Mouse (Mus musculus): ENCODE measurements around the gene Patl1. TPM values are rescaled to one million over a fixed set of nuclear protein-coding genes. Genes with fewer than 3 reads are reported as not detected.
A peak's percentile ranks its signal among the peaks of the same experiment; 100 is the strongest.
"Not testable (repeated sequence)": the region's sequence is repeated elsewhere in the genome, so short reads cannot be mapped to it uniquely, and the experiment has no call there.

Gene Patl1
- 18.7 and 19.4 TPM in 2 replicates for polyA plus RNA-seq (2014; fragmentation: Nextera tagmentation; extraction: Ambion mirVana)

- Histone ChIP-seq H3K9me3 (ENCODE audit: control insufficient read depth, low read length) (no peaks in the 10 kb centered on the region), H3K9ac (ENCODE audit: low read depth, low read length) (peak within 1 kb of the TSS; percentile 85), H3K4me1 (ENCODE audit: control insufficient read depth, insufficient read depth, low read length) (peaks cover 16% of the 10 kb centered on the region), H3K27me3 (replicated peaks; ENCODE audit: control insufficient read depth, insufficient read depth, low read length) (no peaks in the 10 kb centered on the region), H3K4me2 (ENCODE audit: low read depth, low read length) (peak within 1 kb of the TSS; percentile 87), H3K27ac (replicated peaks; ENCODE audit: low read depth, low read length) (peak within 1 kb of the TSS; percentile 93), H3K36me3 (ENCODE audit: control insufficient read depth, insufficient read depth, low read length) (peaks cover 14% of the 10 kb centered on the region; the same call in 1 of the 2 replicates), H3K4me3 (ENCODE audit: low read depth, low read length) (peak within 1 kb of the TSS; percentile 88)
- WGBS, result under 1% methylated on average over 24 of the region's 53 CpGs
- DNase-seq (ENCODE audit: low spot score), result peak; percentile 99
- peak; percentile 98 for ATAC-seq (ENCODE audit: low read depth)
These were observed at the start of gene Patl1 for GRCm38 (mm10) chr19:11912037-11912532. Gene Patl1 (plus strand): TSS chr19:11912399.

GRCm38 (mm10) chr19:11867837-11868236 is 44.4 kb upstream of the Patl1 start:
- Histone ChIP-seq H3K27ac (replicated peaks; ENCODE audit: low read depth, low read length) (no peak overlapping the region), H3K36me3 (ENCODE audit: control insufficient read depth, insufficient read depth, low read length) (no peaks in the 10 kb centered on the region), H3K4me3 (ENCODE audit: low read depth, low read length) (no peak overlapping the region), H3K27me3 (replicated peaks; ENCODE audit: control insufficient read depth, insufficient read depth, low read length) (no peaks in the 10 kb centered on the region), H3K4me2 (ENCODE audit: low read depth, low read length) (no peak overlapping the region), H3K4me1 (ENCODE audit: control insufficient read depth, insufficient read depth, low read length) (no peaks in the 10 kb centered on the region), H3K9me3 (ENCODE audit: control insufficient read depth, low read length) (0 out of 2 replicates have a peak, but pooled peaks cover 3% of the 10 kb centered on the region), H3K9ac (ENCODE audit: low read depth, low read length) (no peak overlapping the region)
- WGBS, result 85% methylated on average over 2 of the region's 2 CpGs
- ATAC-seq (ENCODE audit: low read depth) (no peak), DNase-seq (ENCODE audit: low spot score) (no peak)

GRCm38 (mm10) chr19:11875006-11875405 is 37.2 kb upstream of the Patl1 start, which contains the start of gene Olfr1419:
Gene Olfr1419 (minus strand): TSS chr19:11875106.
- no peaks in the 10 kb centered on the region for H3K4me1 ChIP-seq (ENCODE audit: control insufficient read depth, insufficient read depth, low read length)
- H3K9me3 ChIP-seq (ENCODE audit: control insufficient read depth, low read length), result no peaks in the 10 kb centered on the region
- 33% methylated on average over 1 of the region's 1 CpGs for WGBS
- H3K27ac ChIP-seq (replicated peaks; ENCODE audit: low read depth, low read length), result no peak within 1 kb of the TSS
- H3K4me2 ChIP-seq (ENCODE audit: low read depth, low read length), result no peak within 1 kb of the TSS
- ATAC-seq (ENCODE audit: low read depth), result no peak
- no peaks in the 10 kb centered on the region for H3K27me3 ChIP-seq (replicated peaks; ENCODE audit: control insufficient read depth, insufficient read depth, low read length)
- no peak within 1 kb of the TSS for H3K9ac ChIP-seq (ENCODE audit: low read depth, low read length)
- no peaks in the 10 kb centered on the region for H3K36me3 ChIP-seq (ENCODE audit: control insufficient read depth, insufficient read depth, low read length)
- no peak for DNase-seq (ENCODE audit: low spot score)
- H3K4me3 ChIP-seq (ENCODE audit: low read depth, low read length), result no peak within 1 kb of the TSS

DNA sequence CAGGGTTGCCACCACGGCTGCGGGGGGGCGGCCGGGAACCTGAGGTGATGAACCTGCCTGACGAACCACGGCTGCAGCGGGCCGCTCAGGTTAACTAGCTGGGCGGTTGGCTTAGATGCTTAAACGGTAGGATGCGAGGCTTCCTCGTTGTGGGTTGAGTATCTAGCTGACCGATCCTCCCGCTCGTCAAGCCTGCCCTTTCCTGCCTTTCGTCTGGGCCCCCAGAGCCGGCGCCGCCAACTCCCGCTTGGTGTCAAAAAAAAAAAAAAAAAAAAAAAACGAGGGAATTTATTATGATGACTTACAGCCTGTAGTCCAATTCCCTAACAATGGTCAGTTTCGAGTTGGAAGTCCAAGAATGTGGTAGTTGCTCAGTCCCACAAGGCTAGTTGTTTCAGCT is 33.8 kb upstream of the Patl1 start:
- not testable (repeated sequence) for H3K9me3 ChIP-seq (ENCODE audit: control insufficient read depth, low read length); H3K27me3 ChIP-seq (replicated peaks; ENCODE audit: control insufficient read depth, insufficient read depth, low read length); H3K27ac ChIP-seq (replicated peaks; ENCODE audit: low read depth, low read length); H3K9ac ChIP-seq (ENCODE audit: low read depth, low read length); ATAC-seq (ENCODE audit: low read depth); H3K4me3 ChIP-seq (ENCODE audit: low read depth, low read length); H3K4me1 ChIP-seq (ENCODE audit: control insufficient read depth, insufficient read depth, low read length); H3K4me2 ChIP-seq (ENCODE audit: low read depth, low read length); DNase-seq (ENCODE audit: low spot score); H3K36me3 ChIP-seq (ENCODE audit: control insufficient read depth, insufficient read depth, low read length)
- WGBS, result 62% methylated on average over 20 of the region's 22 CpGs

GRCm38 (mm10) chr19:11886265-11886664 is 25.9 kb upstream of the Patl1 start, which contains the start of gene Olfr1420:
Gene Olfr1420 (plus strand): TSS chr19:11886565.
- no peak for DNase-seq (ENCODE audit: low spot score)
- H3K4me1 ChIP-seq (ENCODE audit: control insufficient read depth, insufficient read depth, low read length), result no peaks in the 10 kb centered on the region
- 45% methylated on average over 1 of the region's 1 CpGs for WGBS

GRCm38 (mm10) chr19:11911021-11911420 is 1.2 kb upstream of the Patl1 start:
- no peaks in the 10 kb centered on the region for H3K9me3 ChIP-seq (ENCODE audit: control insufficient read depth, low read length)
- no peak overlapping the region for H3K9ac ChIP-seq (ENCODE audit: low read depth, low read length)
- H3K4me1 ChIP-seq (ENCODE audit: control insufficient read depth, insufficient read depth, low read length), result peaks cover 16% of the 10 kb centered on the region
- 91% methylated on average over 5 of the region's 5 CpGs for WGBS
- peak overlapping the region; percentile 93; the same call in 1 of the 2 replicates for H3K27ac ChIP-seq (replicated peaks; ENCODE audit: low read depth, low read length)
- peak overlapping the region; percentile 88 for H3K4me3 ChIP-seq (ENCODE audit: low read depth, low read length)
- no peaks in the 10 kb centered on the region for H3K27me3 ChIP-seq (replicated peaks; ENCODE audit: control insufficient read depth, insufficient read depth, low read length)
- H3K36me3 ChIP-seq (ENCODE audit: control insufficient read depth, insufficient read depth, low read length), result peaks cover 14% of the 10 kb centered on the region; the same call in 1 of the 2 replicates
- DNase-seq (ENCODE audit: low spot score) (no peak), ATAC-seq (ENCODE audit: low read depth) (no peak)
- peak overlapping the region; percentile 87 for H3K4me2 ChIP-seq (ENCODE audit: low read depth, low read length)

More at GRCm38 (mm10) chr19:11886265-11886664, 25.9 kb upstream of the Patl1 start, which contains the start of gene Olfr1420:
- Histone ChIP-seq H3K4me3 (ENCODE audit: low read depth, low read length) (no peak within 1 kb of the TSS), H3K27ac (replicated peaks; ENCODE audit: low read depth, low read length) (no peak within 1 kb of the TSS), H3K9ac (ENCODE audit: low read depth, low read length) (no peak within 1 kb of the TSS), H3K4me2 (ENCODE audit: low read depth, low read length) (no peak within 1 kb of the TSS), H3K9me3 (ENCODE audit: control insufficient read depth, low read length) (no peaks in the 10 kb centered on the region), H3K36me3 (ENCODE audit: control insufficient read depth, insufficient read depth, low read length) (no peaks in the 10 kb centered on the region), H3K27me3 (replicated peaks; ENCODE audit: control insufficient read depth, insufficient read depth, low read length) (no peaks in the 10 kb centered on the region)
- no peak for ATAC-seq (ENCODE audit: low read depth)

- peak overlapping the region; percentile 85 for H3K9ac ChIP-seq (ENCODE audit: low read depth, low read length)
- DNase-seq (ENCODE audit: low spot score), result peak; percentile 9
- no peaks in the 10 kb centered on the region for H3K27me3 ChIP-seq (replicated peaks; ENCODE audit: control insufficient read depth, insufficient read depth, low read length)
- peak overlapping the region; percentile 93 for H3K27ac ChIP-seq (replicated peaks; ENCODE audit: low read depth, low read length)
- H3K4me1 ChIP-seq (ENCODE audit: control insufficient read depth, insufficient read depth, low read length), result peaks cover 16% of the 10 kb centered on the region
- no peaks in the 10 kb centered on the region for H3K9me3 ChIP-seq (ENCODE audit: control insufficient read depth, low read length)
- peak overlapping the region; percentile 88 for H3K4me3 ChIP-seq (ENCODE audit: low read depth, low read length)
- ATAC-seq (ENCODE audit: low read depth), result peak; percentile 13
- WGBS, result 2% methylated on average over 17 of the region's 17 CpGs
- peak overlapping the region; percentile 87 for H3K4me2 ChIP-seq (ENCODE audit: low read depth, low read length)
- peaks cover 14% of the 10 kb centered on the region; the same call in 1 of the 2 replicates for H3K36me3 ChIP-seq (ENCODE audit: control insufficient read depth, insufficient read depth, low read length)
These were observed 596 bp upstream of the Patl1 start for GRCm38 (mm10) chr19:11911603-11912002.

GRCm38 (mm10) chr19:11912533-11913121 is 428 bp downstream of the Patl1 start:
- Histone ChIP-seq H3K9me3 (ENCODE audit: control insufficient read depth, low read length) (no peaks in the 10 kb centered on the region), H3K36me3 (ENCODE audit: control insufficient read depth, insufficient read depth, low read length) (peaks cover 18% of the 10 kb centered on the region), H3K4me3 (ENCODE audit: low read depth, low read length) (peak overlapping the region; percentile 88), H3K4me2 (ENCODE audit: low read depth, low read length) (peak overlapping the region; percentile 79), H3K9ac (ENCODE audit: low read depth, low read length) (peak overlapping the region; percentile 85), H3K27ac (replicated peaks; ENCODE audit: low read depth, low read length) (peak overlapping the region; percentile 93), H3K4me1 (ENCODE audit: control insufficient read depth, insufficient read depth, low read length) (peaks cover 16% of the 10 kb centered on the region), H3K27me3 (replicated peaks; ENCODE audit: control insufficient read depth, insufficient read depth, low read length) (no peaks in the 10 kb centered on the region)
- under 1% methylated on average over 17 of the region's 54 CpGs for WGBS
- ATAC-seq (ENCODE audit: low read depth) (peak; percentile 64), DNase-seq (ENCODE audit: low spot score) (peak; percentile 77)

Data from embryonic facial prominence, embryonic 14.5 days (tissue).